Mouse (Mus musculus): Measurements from ENCODE around the gene Corin. TPM values are rescaled to one million over a fixed set of nuclear protein-coding genes. Genes with fewer than 3 reads are reported as not detected.

Corin gene
- 0.05 and 0.08 TPM in 2 replicates for polyA plus RNA-seq (2015; fragmentation: Nextera tagmentation; extraction: Ambion mirVana)

DNA sequence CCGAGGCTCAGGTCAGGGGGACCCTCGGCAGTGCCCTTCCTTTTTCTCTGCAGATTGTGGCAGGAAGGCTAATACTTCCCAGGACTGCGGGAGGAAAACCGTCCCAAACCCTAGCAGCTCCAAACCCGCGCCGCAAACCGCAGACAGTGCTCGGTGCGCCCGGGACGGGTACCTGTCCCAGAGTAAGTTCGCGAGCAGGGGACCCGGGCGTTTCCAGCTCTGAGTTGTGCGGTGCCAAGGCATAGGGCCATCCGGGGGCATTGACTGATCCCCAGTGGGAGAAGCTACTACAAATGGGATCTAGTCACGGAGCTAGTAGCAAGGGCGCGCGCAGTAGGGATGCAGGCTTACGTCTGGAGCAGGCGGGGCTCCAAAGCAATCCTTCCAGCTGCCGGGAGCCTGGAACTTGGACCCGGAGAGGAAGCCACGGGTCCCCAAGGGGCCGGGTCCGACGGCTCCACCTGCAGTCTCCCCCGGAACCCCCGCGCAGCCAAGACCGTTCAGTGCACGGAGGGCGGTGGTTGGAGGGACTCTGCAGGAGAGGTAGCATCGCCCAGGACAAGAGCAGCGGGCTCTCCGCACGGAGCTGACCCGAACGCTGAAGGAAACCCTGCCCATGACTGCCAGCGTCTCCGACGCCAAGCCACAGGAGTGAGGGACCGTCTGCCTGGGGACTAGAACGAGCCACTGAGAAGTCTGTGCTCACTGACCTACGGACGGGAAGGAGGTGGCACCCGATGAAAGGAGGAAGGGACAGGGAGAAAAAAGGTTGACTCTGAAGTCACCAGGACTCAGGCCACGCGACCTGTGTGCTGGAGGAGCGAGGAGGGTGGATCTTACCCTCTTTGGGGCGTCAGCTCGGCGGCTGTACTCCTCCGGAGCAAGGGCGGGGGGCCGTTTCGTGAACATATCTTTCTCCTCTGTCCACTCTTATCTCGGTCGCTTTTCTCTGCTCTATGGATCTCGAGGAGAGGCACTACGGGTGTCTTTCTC, at the start of gene Corin:
Gene Corin, minus strand, starts transcription at position 943 of the 993 bp plus-strand sequence.
- DNase-seq (no peak), ATAC-seq (no peak)
- TF ChIP-seq EP300 (IDR thresholded peaks at IDR 0.05; ENCODE audit: low read depth): no peak
- Histone ChIP-seq H3K36me3 (replicated peaks; ENCODE audit: insufficient read depth, low read length) (no peaks in the 10 kb centered on the region), H3K27ac (ENCODE audit: low read depth) (no peak within 1 kb of the TSS), H3K4me3 (ENCODE audit: low read depth, low read length) (peak within 1 kb of the TSS; percentile 25; the same call in 1 of the 2 replicates), H3K27me3 (ENCODE audit: insufficient read depth, low read length) (peaks cover 29% of the 10 kb centered on the region), H3K4me2 (ENCODE audit: low read depth, low read length) (peak within 1 kb of the TSS; percentile 58), H3K9ac (replicated peaks) (no peak within 1 kb of the TSS), H3K9me3 (ENCODE audit: low read length) (no peaks in the 10 kb centered on the region), H3K4me1 (ENCODE audit: insufficient read depth) (peaks cover 4% of the 10 kb centered on the region; the same call in 1 of the 2 replicates)
- WGBS (ENCODE audit: insufficient replicate concordance): 1% methylated on average over 64 of the region's 64 CpGs

DNA sequence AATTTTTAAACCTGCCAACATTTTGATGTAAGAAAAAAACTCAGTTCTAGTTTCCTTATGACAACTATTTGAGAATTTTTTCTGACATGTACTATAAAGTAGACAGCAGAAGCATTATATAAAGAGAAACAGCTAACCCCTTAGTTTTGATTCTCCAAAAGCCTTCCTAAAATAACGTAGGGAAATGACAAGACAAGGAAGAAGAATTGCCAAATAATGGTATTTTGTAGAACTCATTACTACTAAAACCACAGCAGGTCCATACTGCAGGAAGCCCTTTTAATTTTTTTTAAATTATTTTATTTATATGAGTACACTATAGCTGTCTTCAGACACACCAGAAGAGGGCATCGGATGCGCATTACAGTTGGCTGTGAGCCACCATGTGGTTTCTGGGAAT, 46.9 kb upstream of the Corin start:
- no peak overlapping the region for H3K9ac ChIP-seq (replicated peaks)
- DNase-seq: no peak
- no peaks in the 10 kb centered on the region for H3K27me3 ChIP-seq (ENCODE audit: insufficient read depth, low read length)
- ATAC-seq: no peak
- no peak for TF ChIP-seq EP300 (IDR thresholded peaks at IDR 0.05; ENCODE audit: low read depth)
- no peak for TF ChIP-seq CTCF (IDR thresholded peaks at IDR 0.05; ENCODE audit: low read depth)
- no peaks in the 10 kb centered on the region for H3K9me3 ChIP-seq (ENCODE audit: low read length)
- 0 out of 2 replicates have a peak, but pooled peaks cover 2% of the 10 kb centered on the region for H3K4me1 ChIP-seq (ENCODE audit: insufficient read depth)
- H3K27ac ChIP-seq (ENCODE audit: low read depth): no peak overlapping the region
- no peak overlapping the region for H3K4me2 ChIP-seq (ENCODE audit: low read depth, low read length)
- WGBS (ENCODE audit: insufficient replicate concordance): 82% methylated on average over 3 of the region's 3 CpGs
- H3K4me3 ChIP-seq (ENCODE audit: low read depth, low read length): no peak overlapping the region
- H3K36me3 ChIP-seq (replicated peaks; ENCODE audit: insufficient read depth, low read length): peaks cover 13% of the 10 kb centered on the region; the same call in 1 of the 2 replicates

DNA sequence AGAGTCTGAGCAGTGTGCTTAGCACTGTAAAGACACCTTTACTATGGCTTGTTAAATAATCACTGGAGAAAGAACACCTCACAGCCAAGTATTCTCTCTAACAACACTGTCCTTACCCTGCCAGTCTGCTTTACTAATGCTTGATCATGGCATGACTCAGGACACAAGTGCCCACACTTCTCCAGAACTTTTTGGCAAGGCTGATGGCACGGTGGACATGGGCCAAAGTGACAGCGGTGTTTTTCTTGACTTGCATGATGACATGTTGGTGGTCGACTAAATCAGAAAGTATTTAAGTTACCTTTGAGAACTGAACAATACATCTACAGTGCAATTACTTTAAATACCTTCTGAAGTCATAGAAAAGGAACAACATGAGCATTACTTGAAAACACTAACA, 24.6 kb upstream of the Corin start:
- Histone ChIP-seq H3K4me2 (ENCODE audit: low read depth, low read length) (no peak overlapping the region), H3K4me1 (ENCODE audit: insufficient read depth) (no peaks in the 10 kb centered on the region), H3K27me3 (ENCODE audit: insufficient read depth, low read length) (no peaks in the 10 kb centered on the region), H3K36me3 (replicated peaks; ENCODE audit: insufficient read depth, low read length) (peaks cover 36% of the 10 kb centered on the region), H3K4me3 (ENCODE audit: low read depth, low read length) (no peak overlapping the region), H3K9me3 (ENCODE audit: low read length) (no peaks in the 10 kb centered on the region), H3K27ac (ENCODE audit: low read depth) (no peak overlapping the region), H3K9ac (replicated peaks) (no peak overlapping the region)
- TF ChIP-seq CTCF (IDR thresholded peaks at IDR 0.05; ENCODE audit: low read depth): no peak
- WGBS (ENCODE audit: insufficient replicate concordance): 95% methylated on average over 3 of the region's 3 CpGs
- ATAC-seq (no peak), DNase-seq (no peak)

DNA sequence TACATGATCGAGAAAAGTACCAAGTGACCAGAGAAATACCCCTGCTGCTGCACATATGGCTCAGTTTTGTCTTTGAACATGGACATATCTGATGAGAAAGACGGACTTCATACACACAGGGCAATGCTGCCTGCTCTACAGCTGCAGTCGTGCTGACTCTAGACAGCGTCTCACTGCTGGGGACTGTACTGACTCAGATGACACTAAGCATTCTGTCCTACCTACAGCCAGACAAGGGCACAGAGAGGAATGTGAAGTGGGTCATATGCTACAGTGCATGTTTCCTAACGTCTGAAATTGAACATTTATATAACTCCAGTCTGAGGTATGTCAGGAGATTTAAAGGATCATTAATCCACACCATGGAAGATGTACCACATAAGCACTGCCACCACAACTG, 9.5 kb upstream of the Corin start:
- H3K4me2 ChIP-seq (ENCODE audit: low read depth, low read length): no peak overlapping the region
- no peak for DNase-seq
- no peak overlapping the region for H3K9ac ChIP-seq (replicated peaks)
- H3K4me1 ChIP-seq (ENCODE audit: insufficient read depth): no peaks in the 10 kb centered on the region
- no peaks in the 10 kb centered on the region for H3K9me3 ChIP-seq (ENCODE audit: low read length)
- 82% methylated on average over 5 of the region's 5 CpGs for WGBS (ENCODE audit: insufficient replicate concordance)
- no peak overlapping the region for H3K4me3 ChIP-seq (ENCODE audit: low read depth, low read length)
- peaks cover 18% of the 10 kb centered on the region for H3K36me3 ChIP-seq (replicated peaks; ENCODE audit: insufficient read depth, low read length)
- no peak overlapping the region for H3K27ac ChIP-seq (ENCODE audit: low read depth)
- H3K27me3 ChIP-seq (ENCODE audit: insufficient read depth, low read length): no peaks in the 10 kb centered on the region
- no peak for ATAC-seq
- no peak for TF ChIP-seq CTCF (IDR thresholded peaks at IDR 0.05; ENCODE audit: low read depth)
- no peak for TF ChIP-seq EP300 (IDR thresholded peaks at IDR 0.05; ENCODE audit: low read depth)

DNA sequence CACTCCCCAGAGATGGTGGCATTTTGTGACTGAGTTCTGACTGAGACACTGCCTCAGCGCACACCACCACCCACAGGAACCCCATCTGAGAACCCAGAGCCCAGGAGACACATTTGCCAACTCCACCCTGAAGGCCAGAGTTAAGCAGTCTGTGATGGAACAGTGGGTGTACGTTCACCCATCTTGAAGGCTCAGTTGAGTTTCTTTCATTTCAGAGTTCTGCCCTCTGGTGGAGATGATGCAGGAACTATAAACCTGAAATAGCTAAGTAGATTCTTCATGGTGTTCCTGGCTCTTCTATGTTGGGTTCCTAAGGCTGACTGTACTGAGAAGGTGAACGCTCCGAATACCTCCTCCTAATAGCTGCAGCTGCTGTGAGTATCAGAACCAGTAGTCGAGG, 1.5 kb upstream of the Corin start:
- WGBS (ENCODE audit: insufficient replicate concordance): 66% methylated on average over 5 of the region's 5 CpGs
- TF ChIP-seq CTCF (IDR thresholded peaks at IDR 0.05; ENCODE audit: low read depth) (peak; percentile 58), EP300 (IDR thresholded peaks at IDR 0.05; ENCODE audit: low read depth) (no peak)
- no peak overlapping the region for H3K9ac ChIP-seq (replicated peaks)
- no peak overlapping the region for H3K4me2 ChIP-seq (ENCODE audit: low read depth, low read length)
- ATAC-seq (no peak), DNase-seq (no peak)
- no peak overlapping the region for H3K4me3 ChIP-seq (ENCODE audit: low read depth, low read length)
- peaks cover 29% of the 10 kb centered on the region for H3K27me3 ChIP-seq (ENCODE audit: insufficient read depth, low read length)
- no peaks in the 10 kb centered on the region for H3K36me3 ChIP-seq (replicated peaks; ENCODE audit: insufficient read depth, low read length)
- no peak overlapping the region for H3K27ac ChIP-seq (ENCODE audit: low read depth)
- peaks cover 4% of the 10 kb centered on the region; the same call in 1 of the 2 replicates for H3K4me1 ChIP-seq (ENCODE audit: insufficient read depth)
- no peaks in the 10 kb centered on the region for H3K9me3 ChIP-seq (ENCODE audit: low read length)

DNA sequence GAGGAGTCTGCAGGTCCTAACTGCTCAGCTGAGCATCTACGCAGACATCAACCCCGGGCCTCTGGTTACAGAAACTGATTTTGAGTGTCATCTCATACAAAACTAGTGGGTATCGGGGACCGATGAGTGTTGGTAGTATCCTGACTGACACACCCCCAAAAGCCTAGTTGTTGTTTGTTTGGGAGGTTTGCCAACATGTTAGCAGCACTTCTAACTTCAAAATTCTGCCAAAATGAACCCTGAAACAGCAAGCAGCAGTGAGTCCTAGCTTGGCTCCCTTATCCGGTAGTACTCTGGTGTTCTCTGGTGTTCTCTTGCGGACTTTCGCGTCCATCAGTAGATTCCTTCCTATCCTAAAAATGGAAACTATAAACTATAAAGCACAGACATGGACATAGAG, 1.5 kb downstream of the Corin start:
- no peaks in the 10 kb centered on the region for H3K9me3 ChIP-seq (ENCODE audit: low read length)
- no peak overlapping the region for H3K4me3 ChIP-seq (ENCODE audit: low read depth, low read length)
- no peak for ATAC-seq
- H3K27ac ChIP-seq (ENCODE audit: low read depth): no peak overlapping the region
- no peak overlapping the region for H3K9ac ChIP-seq (replicated peaks)
- DNase-seq: no peak
- 70% methylated on average over 8 of the region's 8 CpGs for WGBS (ENCODE audit: insufficient replicate concordance)
- no peak for TF ChIP-seq EP300 (IDR thresholded peaks at IDR 0.05; ENCODE audit: low read depth)
- TF ChIP-seq CTCF (IDR thresholded peaks at IDR 0.05; ENCODE audit: low read depth): no peak
- H3K4me2 ChIP-seq (ENCODE audit: low read depth, low read length): no peak overlapping the region
- H3K4me1 ChIP-seq (ENCODE audit: insufficient read depth): peaks cover 4% of the 10 kb centered on the region; the same call in 1 of the 2 replicates
- H3K27me3 ChIP-seq (ENCODE audit: insufficient read depth, low read length): peaks cover 29% of the 10 kb centered on the region
- H3K36me3 ChIP-seq (replicated peaks; ENCODE audit: insufficient read depth, low read length): no peaks in the 10 kb centered on the region
